Mouse (Mus musculus) frontal cortex, postnatal 10 days (tissue): Measurements from ENCODE around the gene Grk6.

Experiments
- DNase-seq, 2 experiments: peaks; one replicate each; pipeline ENCODE4 v3.0.0; 2022; ENCODE audit warnings: low spot score in 2 of 2, mixed read lengths in 1 of 2

Gene Grk6

GRCm38 (mm10) chr13:55464027-55464884, 19.4 kb downstream of the Grk6 start, which contains the start of gene Prr7:
TSS of gene Prr7 (plus strand) at chr13:55464267.
- peak; percentile 79 to 85 for DNase-seq

DNA sequence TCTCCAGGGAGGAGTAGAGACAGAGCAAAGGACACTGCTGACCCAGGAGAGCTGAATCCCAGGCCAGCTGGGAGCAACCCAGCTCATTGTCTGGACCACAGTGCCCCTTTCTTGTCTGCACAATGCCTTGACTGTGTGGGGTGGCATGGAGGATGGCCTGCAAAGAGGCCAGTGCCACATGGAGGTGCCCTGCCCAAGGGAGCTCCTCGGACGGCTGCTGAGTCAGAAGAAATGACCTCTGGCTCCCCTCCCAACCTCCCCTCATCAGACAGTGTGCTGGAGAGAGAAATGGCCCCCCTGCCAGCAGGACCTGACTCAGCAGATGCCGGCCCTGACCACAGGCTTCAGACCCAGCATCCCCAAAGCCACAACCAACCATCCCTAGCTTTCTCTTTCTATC, 20.3 kb downstream of the Grk6 start:
- no peak for DNase-seq

GRCm38 (mm10) chr13:55465830-55466440, 21.1 kb downstream of the Grk6 start:
- DNase-seq, result no peak

DNA sequence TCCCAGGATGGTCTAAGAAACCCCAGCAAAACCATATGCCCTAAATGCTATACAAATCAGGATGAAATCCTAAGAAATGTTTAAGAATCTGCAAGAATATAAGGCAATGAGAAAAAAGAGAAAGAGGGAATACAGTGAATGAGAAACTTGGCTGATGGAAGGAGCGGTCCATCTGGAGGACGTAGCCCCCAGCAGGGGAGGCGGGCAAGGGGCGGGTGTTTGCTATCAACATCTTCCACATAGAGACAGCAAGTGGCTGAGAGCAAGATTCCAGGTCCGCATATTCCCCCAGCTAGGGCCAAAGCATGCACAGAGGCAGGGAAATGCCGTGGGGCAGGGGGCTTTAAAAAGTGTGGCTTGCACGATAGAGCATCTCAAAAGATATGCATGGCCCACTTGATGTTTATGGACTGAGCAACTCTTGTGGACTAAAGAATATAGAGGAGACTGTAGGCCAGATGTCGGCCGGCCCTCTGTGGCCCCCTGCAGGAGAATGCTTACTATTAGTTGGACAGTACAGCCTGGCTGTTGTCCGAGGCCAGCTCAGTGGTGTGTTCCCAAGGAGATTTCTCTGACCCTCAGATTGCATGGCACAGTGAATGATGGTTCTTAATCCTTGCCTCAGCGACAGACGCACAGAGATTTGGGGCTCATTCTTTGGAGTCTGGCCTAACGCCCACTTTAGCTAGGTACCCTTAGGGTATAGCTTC, 24.1 kb downstream of the Grk6 start:
- no peak for DNase-seq

DNA sequence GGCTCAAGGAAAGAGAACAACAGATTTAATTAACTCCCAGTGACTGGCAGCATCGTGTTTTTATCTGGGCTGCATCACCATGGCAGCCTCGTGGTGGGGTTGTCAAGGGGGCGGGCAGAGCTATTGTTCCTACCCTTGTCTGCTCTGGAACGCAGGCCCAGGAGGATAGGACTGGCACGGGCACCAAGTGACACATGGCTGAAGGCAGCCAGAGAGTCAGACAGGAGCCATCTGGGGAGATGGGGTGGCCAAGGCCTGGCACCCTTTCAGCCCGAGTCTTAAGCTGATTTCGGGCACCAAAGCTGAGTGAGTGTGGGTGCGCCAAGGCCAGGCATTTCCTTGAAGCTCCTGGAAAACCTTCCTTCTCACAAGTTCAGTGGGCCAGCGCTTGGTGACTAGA, 25.5 kb downstream of the Grk6 start:
- DNase-seq, result no peak

- DNase-seq, result peak; percentile 80 to 87
These were observed 26.4 kb downstream of the Grk6 start for GRCm38 (mm10) chr13:55471156-55471818.

DNA sequence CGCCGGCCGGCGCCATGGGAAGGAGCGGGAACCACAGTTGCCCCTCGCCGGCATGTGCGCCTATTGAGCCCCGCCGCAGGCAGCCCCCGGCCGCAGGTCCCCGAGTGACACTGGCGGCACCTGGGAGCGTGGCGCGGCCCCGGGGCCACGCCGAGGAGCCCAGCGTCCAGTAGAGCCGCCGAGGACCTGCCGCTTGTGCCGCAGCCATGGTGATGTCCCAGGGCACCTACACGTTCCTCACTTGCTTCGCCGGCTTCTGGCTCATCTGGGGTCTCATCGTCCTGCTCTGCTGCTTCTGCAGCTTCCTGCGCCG, 26.9 kb downstream of the Grk6 start:
- DNase-seq, result no peak

GRCm38 (mm10) chr13:55472132-55473022, 27.5 kb downstream of the Grk6 start:
- DNase-seq, result peak in 1 of 2 experiments; percentile 77

DNA sequence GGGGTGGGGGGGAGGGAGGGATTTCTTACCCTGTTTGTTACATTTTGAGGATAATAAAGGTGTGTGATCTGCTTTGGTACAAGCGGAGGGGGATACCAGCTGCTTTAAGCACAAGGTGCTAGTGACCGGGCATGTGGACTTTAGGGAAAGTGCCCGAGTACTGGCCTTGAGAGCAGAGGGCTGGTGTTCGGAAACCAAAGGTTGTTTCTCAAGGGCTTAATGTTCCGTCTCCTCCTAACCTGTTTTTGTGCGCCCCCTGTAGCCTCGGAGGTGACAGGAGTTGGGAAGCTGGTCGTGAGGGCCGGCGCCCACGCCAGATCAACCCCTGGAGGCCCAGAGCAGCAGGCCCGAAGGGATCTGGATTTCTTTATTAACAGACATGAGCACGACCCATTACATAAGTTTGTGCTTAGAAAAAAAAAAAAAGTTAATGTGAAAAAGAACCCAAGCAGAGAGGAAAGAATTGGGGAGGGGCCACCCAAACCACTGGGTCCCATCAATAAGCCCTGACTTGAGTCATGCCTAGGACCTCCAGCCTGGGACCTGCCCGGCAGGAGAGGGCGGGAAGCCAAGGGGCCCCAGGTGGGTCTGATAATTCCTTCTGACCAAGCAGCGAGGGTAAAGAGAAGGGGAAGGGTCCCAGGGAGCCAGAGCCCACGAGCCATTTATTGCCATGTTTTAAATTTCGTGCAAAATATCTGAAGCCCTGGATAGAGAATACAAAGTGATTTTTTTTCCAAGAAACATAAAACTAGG, 28.4 kb downstream of the Grk6 start:
- no peak for DNase-seq

DNA sequence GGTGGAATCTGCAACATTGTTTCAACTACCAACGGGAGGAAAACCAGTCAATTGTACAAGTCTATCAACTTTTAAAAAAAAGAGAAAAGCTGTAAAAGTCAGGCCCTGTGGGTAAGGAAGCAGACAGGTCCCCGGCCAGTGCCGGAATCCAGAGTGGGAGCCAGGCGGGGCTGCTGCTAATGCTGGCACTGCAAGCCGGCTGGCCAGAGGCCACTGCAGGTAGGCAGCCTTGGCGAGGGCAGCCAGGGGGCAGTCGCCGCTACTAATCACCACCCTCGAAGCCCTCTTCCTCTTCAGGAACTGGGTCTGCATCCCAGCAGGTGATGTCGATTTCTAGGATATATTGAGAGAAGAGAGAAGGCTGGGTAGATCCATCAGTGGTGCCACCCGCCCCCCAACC, 29.1 kb downstream of the Grk6 start:
- no peak for DNase-seq

DNA sequence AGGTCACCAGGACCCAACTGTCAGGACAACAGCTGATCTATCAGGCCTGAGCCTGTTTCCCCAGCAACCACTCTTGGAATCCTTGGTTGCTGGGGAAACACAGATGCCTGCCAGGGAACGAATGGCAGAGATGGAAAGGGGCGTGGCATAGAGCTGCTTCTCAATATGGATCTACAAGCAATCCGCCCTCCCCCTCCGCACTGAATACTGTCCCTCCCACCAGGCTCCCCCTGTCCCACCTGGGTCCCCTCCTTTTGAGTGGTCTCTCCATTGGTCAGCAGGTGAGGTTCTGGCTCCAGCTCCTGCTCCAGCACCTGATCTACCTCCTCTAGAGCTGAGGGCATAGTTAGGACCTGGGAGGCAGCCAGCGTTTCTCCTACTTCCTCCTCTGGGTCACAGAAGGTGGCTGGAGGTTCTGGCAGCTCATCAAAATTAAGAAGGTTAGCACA, 29.8 kb downstream of the Grk6 start:
- DNase-seq, result peak; percentile 69 to 81

- no peak for DNase-seq
These were observed 30.9 kb downstream of the Grk6 start for GRCm38 (mm10) chr13:55475750-55476149.

GRCm38 (mm10) chr13:55476256-55476655, 31.4 kb downstream of the Grk6 start:
- no peak for DNase-seq

DNA sequence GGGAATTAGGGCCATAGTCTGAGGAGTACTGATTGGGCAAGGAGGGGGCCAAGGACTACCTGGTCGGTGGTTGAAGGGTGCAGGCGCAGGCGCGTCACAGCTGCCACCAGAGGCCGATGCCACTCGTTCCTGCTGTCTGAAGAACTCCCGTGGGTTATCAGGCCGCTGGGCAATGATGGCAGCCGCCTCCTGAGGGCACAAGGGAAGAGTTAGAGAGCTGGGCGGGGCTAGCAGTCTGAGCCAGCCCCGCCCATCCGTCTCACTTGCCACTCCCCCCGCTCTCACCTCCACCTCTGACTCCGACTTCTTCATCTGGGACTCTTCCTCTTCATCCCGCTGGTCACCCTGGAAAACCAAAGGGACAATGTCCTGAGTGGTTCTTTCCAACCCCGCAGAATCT, 32.6 kb downstream of the Grk6 start:
- DNase-seq, result no peak

- DNase-seq, result peak in 1 of 2 experiments; percentile 51
These were observed 33.2 kb downstream of the Grk6 start for GRCm38 (mm10) chr13:55478036-55478435.

- DNase-seq, result no peak
These were observed 34.1 kb downstream of the Grk6 start for GRCm38 (mm10) chr13:55479008-55479407.

DNA sequence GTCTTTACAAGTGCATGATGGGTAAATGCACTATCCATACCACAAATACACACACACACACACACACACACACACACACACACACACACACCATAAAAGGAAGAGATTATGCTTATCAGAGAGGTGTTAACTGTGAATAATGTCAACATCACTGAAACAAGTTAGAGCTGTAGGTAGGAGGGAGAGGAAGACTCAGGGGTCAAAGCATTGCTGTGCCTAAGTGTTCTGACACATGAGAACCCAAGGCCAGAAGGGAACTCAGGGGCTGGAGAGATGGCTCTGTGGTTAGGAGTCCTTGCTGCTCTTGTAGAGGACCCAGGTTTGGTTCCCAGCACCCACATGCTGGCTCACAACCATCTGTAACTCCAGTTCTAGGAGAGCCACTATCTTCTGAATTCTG, 35.1 kb downstream of the Grk6 start:
- no peak for DNase-seq

DNA sequence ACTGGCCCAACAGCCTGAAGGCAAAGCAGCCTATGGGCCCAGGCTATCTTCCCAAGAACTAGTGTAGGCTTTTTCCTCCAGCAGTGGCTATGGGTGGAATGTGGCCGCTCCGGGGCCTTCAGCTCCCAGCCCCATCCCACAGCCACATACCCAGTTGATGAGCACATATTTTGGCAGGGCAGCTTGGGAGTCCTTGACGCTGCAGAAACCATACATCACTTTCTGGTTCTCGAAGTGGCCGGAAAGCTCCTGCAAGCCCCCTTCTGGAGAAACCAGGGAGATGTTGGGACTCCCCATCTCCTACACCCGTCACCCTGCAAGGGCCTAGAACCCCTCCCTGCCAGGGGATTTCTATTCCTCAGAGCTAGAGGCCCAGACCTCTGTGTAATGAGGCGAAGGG, 37.7 kb downstream of the Grk6 start:
- no peak for DNase-seq

GRCm38 (mm10) chr13:55483071-55483470, 38.2 kb downstream of the Grk6 start:
- no peak for DNase-seq

DNA sequence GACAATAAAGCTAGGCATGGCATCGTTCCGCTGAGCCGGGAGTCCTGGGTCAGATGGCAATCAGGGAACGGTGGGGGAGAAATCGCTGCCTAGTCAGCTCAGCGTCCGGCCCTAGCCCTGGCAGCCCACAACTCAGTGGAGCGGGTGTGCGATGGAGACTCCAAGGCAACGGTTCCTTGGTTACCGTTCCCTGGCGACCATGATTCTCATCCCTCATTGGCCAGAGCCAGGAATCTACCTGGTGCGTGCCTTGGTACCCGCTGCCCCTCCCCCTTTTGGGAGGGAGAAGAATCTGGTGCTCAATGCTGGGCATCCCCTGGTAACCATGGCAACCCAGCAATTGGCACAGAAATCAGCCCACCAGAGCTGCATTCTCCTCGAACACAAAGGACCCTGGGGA, 38.7 kb downstream of the Grk6 start:
- peak; percentile 92 to 96 for DNase-seq
